Comparison of ENCODE assay signal across 8 mouse cellular contexts in the genomic region with DNA sequence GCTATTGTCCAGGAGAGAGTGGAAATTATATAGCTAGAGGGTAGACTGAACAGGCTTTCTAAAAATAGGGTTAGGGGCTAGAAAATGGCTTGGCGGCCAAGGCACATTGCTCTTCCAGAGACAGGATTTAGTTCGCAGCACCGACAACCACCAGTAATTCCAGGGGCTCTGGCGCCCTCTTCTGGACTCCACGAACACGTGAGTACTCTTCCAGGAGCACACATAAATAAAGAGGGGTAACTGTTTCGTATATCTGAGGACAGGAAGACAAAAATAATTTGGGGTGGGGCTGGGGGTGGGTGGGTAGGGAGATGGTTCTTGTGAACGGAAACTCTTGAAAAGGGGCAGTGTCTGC. TPM values are rescaled to one million over a fixed set of nuclear protein-coding genes. Genes with fewer than 3 reads are reported as not detected.
DNase-seq lines count a peak whose midpoint lies in the region; ATAC-seq and TF ChIP-seq lines count a peak whose summit lies in the region.

No protein-coding gene starts in this region.

- TF ChIP-seq EP300 in liver, postnatal 0 days (IDR thresholded peaks at IDR 0.05; ENCODE audit: low read depth) = no peak

- H3K4me3 ChIP-seq in left cerebral cortex, adult 2 months = no peak overlapping the region
- peak overlapping the region; percentile 11; the same call in 1 of the 2 replicates for H3K4me3 ChIP-seq in embryonic facial prominence, embryonic 10.5 days
- H3K4me3 ChIP-seq in hindbrain, embryonic 11.5 days (ENCODE audit: low read depth, low read length) = no peak overlapping the region
- H3K4me3 ChIP-seq in liver, postnatal 0 days (ENCODE audit: low read depth, low read length) = no peak overlapping the region
- H3K4me3 ChIP-seq in small intestine, adult 2 months (ENCODE audit: low read depth, low read length) = no peak overlapping the region

- WGBS in embryonic facial prominence, embryonic 10.5 days = 36% methylated on average over 8 of the region's 8 CpGs
- 31% methylated on average over 8 of the region's 8 CpGs for WGBS in hindbrain, embryonic 11.5 days
- WGBS in liver, postnatal 0 days (ENCODE audit: insufficient replicate concordance) = 53% methylated on average over 8 of the region's 8 CpGs
- 56% methylated on average over 8 of the region's 8 CpGs for WGBS in small intestine, adult 2 months

- TF ChIP-seq CTCF in left cerebral cortex, adult 2 months (IDR thresholded peaks at IDR 0.05) = peak; percentile 58
- no peak for TF ChIP-seq CTCF in Patski (IDR thresholded peaks at IDR 0.05)
- TF ChIP-seq CTCF in liver, postnatal 0 days (IDR thresholded peaks at IDR 0.05; ENCODE audit: low read depth) = peak; percentile 67
- peak; percentile 62; the same call in 1 of the 2 replicates for TF ChIP-seq CTCF in small intestine, adult 2 months (IDR thresholded peaks at IDR 0.05; ENCODE audit: extremely low read depth, insufficient read length, insufficient replicate concordance, low read depth, low read length)

- H3K27ac ChIP-seq in left cerebral cortex, adult 2 months = peak overlapping the region; percentile 53
- H3K27ac ChIP-seq in embryonic facial prominence, embryonic 10.5 days (replicated peaks) = peak overlapping the region; percentile 73; the same call in 1 of the 2 replicates
- peak overlapping the region; percentile 71; the same call in 1 of the 2 replicates for H3K27ac ChIP-seq in hindbrain, embryonic 11.5 days (ENCODE audit: low read depth, low read length)
- H3K27ac ChIP-seq in liver, postnatal 0 days (ENCODE audit: low read depth) = no peak overlapping the region
- H3K27ac ChIP-seq in small intestine, adult 2 months (ENCODE audit: insufficient read depth, low read depth, low read length) = no peak overlapping the region

- peak; percentile 39 for ATAC-seq in Patski
- ATAC-seq in hindbrain, embryonic 11.5 days (ENCODE audit: low FRiP score) = 0 out of 2 replicates have a peak, but pooled peaks have one; percentile 33
- ATAC-seq in liver, postnatal 0 days = no peak

- no peaks in the 10 kb centered on the region for H3K27me3 ChIP-seq in Patski
- no peaks in the 10 kb centered on the region for H3K27me3 ChIP-seq in embryonic facial prominence, embryonic 10.5 days (replicated peaks; ENCODE audit: low read depth, poor library complexity, severe bottlenecking)
- no peaks in the 10 kb centered on the region for H3K27me3 ChIP-seq in hindbrain, embryonic 11.5 days (ENCODE audit: control insufficient read depth, insufficient read depth, low read length)
- H3K27me3 ChIP-seq in liver, postnatal 0 days (ENCODE audit: insufficient read depth, low read length) = no peaks in the 10 kb centered on the region
- H3K27me3 ChIP-seq in small intestine, adult 2 months (ENCODE audit: control insufficient read depth, insufficient read depth, low read length) = no peaks in the 10 kb centered on the region

- peaks cover 89% of the 10 kb centered on the region for H3K36me3 ChIP-seq in embryonic facial prominence, embryonic 10.5 days (replicated peaks)
- 0 out of 2 replicates have a peak, but pooled peaks cover 3% of the 10 kb centered on the region for H3K36me3 ChIP-seq in hindbrain, embryonic 11.5 days (ENCODE audit: control insufficient read depth, insufficient read depth, low read length)
- H3K36me3 ChIP-seq in liver, postnatal 0 days (replicated peaks; ENCODE audit: insufficient read depth, low read length) = peaks cover 36% of the 10 kb centered on the region
- H3K36me3 ChIP-seq in small intestine, adult 2 months (ENCODE audit: control insufficient read depth, insufficient read depth, low read length) = peaks cover 17% of the 10 kb centered on the region

- POLR2A ChIA-PET in Patski (lab: Charles Lee) = interaction anchor here (0.5 to 1.5 kb wide), 2 partner anchors 110 to 169 kb away, joined by 4 read pairs; no protein-coding TSS in a partner anchor

- CTCF ChIA-PET in Patski (lab: Charles Lee) = interaction anchor here (0.9 to 14.2 kb wide), 3 partner anchors 14 to 170 kb away, joined by 3 to 148 read pairs (median 6); no protein-coding TSS in a partner anchor

- H3K4me1 ChIP-seq in embryonic facial prominence, embryonic 10.5 days = peaks cover 8% of the 10 kb centered on the region
- H3K4me1 ChIP-seq in hindbrain, embryonic 11.5 days (replicated peaks; ENCODE audit: control insufficient read depth, insufficient read depth, low read length) = peaks cover 4% of the 10 kb centered on the region; the same call in 1 of the 2 replicates
- no peaks in the 10 kb centered on the region for H3K4me1 ChIP-seq in liver, postnatal 0 days (ENCODE audit: insufficient read depth)
- no peaks in the 10 kb centered on the region for H3K4me1 ChIP-seq in small intestine, adult 2 months (ENCODE audit: control insufficient read depth, insufficient read depth, insufficient read length, low read length)

- H3K9me3 ChIP-seq in embryonic facial prominence, embryonic 10.5 days = no peaks in the 10 kb centered on the region
- no peaks in the 10 kb centered on the region for H3K9me3 ChIP-seq in hindbrain, embryonic 11.5 days (ENCODE audit: control insufficient read depth, low read length)
- no peaks in the 10 kb centered on the region for H3K9me3 ChIP-seq in liver, postnatal 0 days (ENCODE audit: low read length)

- intact Hi-C loops in left cerebral cortex, adult 2 months (cut with DNase I) = no loop called here

- peak overlapping the region; percentile 34; the same call in 1 of the 2 replicates for H3K9ac ChIP-seq in hindbrain, embryonic 11.5 days (ENCODE audit: low read depth, low read length)
- no peak overlapping the region for H3K9ac ChIP-seq in liver, postnatal 0 days (replicated peaks)

- TF ChIP-seq POLR2A in small intestine, adult 2 months (IDR thresholded peaks at IDR 0.05; ENCODE audit: low read depth, low read length) = no peak

- H3K4me2 ChIP-seq in hindbrain, embryonic 11.5 days (replicated peaks; ENCODE audit: low read depth, low read length) = no peak overlapping the region
- no peak overlapping the region for H3K4me2 ChIP-seq in liver, postnatal 0 days (ENCODE audit: low read depth, low read length)

- in situ Hi-C loops in Patski (cut with MboI; ENCODE audit: low pct_unique_long_range_greater_than_20kb) = no loop called here

- DNase-seq in left cerebral cortex, adult 2 months (ENCODE audit: extremely low spot score in 1 of 2, low spot score in 2 of 2) = no peak
- DNase-seq in left cerebral cortex, adult 8-10 months (ENCODE audit: low spot score in 2 of 2) = no peak
- DNase-seq in Patski (ENCODE audit: low read depth, low spot score) = no peak
- DNase-seq in embryonic facial prominence, embryonic 10.5 days (ENCODE audit: low spot score) = peak; percentile 74
- DNase-seq in hindbrain, embryonic 11.5 days (ENCODE audit: low spot score) = peak; percentile 84
- peak; percentile 71 for DNase-seq in liver, postnatal 0 days
- DNase-seq in right cerebral cortex, adult 18-20 months = no peak

RNA-seq across cellular contexts. Expression of a gene that starts 8.6 kb away (rescaled TPM):
- 100 to 1,000 TPM; 491 to 498 TPM for total RNA-seq in left cerebral cortex, adult 2 months (2021)
- 100 to 1,000 TPM; 520 to 601 (median 552) TPM for total RNA-seq in left cerebral cortex, adult 8-10 months (2022)
- polyA plus RNA-seq in Patski (2021) = 1,237 TPM
- polyA plus RNA-seq in embryonic facial prominence, embryonic 10.5 days (2016; fragmentation: Nextera tagmentation; extraction: Ambion mirVana) = 1,210 and 1,245 TPM in 2 replicates
- 1,086 and 1,110 TPM in 2 replicates for polyA plus RNA-seq in hindbrain, embryonic 11.5 days (2014; fragmentation: Nextera tagmentation; extraction: Ambion mirVana)
- 684 and 710 TPM in 2 replicates for polyA plus RNA-seq in liver, postnatal 0 days (2015; fragmentation: Nextera tagmentation; extraction: Ambion mirVana)
- 571 and 823 TPM in 2 replicates for polyA plus RNA-seq in small intestine, adult 2 months (2012; rRNA removed)

Comparison
In these comparisons a context has a peak if more than half of its experiments do, and no peak if none do; other contexts are left out.
1. DNase-seq: peak in embryonic facial prominence, embryonic 10.5 days (single experiment), hindbrain, embryonic 11.5 days (single experiment) and liver, postnatal 0 days (single experiment); none in left cerebral cortex, adult 2 months (0 of 2), left cerebral cortex, adult 8-10 months (0 of 2), Patski (single experiment) and right cerebral cortex, adult 18-20 months (single experiment).
2. H3K27ac ChIP-seq: peak in left cerebral cortex, adult 2 months (single experiment), embryonic facial prominence, embryonic 10.5 days (single experiment) and hindbrain, embryonic 11.5 days (single experiment); none in liver, postnatal 0 days (single experiment) and small intestine, adult 2 months (single experiment).